Mouse (Mus musculus) right cerebral cortex, postnatal 14 days (tissue): ENCODE results near the gene Aff4.

Experiments
- DNase-seq: peaks from one replicate; pipeline ENCODE4 v3.0.0; 2022

Gene Aff4

DNA sequence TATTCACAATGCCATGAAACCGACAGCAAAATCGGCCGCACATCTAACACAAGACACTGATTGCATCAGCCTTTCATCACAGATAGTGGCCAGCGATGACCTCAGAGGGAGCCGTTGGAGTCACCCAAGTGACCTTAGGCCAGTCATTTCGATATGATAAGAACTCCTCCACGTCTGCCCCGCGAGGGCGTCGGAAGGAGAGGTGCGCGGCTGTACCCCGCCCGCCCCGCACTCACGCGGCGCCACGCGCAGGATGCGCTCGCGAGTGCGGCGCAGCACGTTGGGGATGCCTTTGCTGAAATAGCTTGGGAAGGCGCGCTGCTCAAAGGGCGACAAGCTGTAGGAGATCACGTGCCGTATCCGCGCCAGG, 79.7 kb downstream of the Aff4 start:
- no peak for DNase-seq

DNA sequence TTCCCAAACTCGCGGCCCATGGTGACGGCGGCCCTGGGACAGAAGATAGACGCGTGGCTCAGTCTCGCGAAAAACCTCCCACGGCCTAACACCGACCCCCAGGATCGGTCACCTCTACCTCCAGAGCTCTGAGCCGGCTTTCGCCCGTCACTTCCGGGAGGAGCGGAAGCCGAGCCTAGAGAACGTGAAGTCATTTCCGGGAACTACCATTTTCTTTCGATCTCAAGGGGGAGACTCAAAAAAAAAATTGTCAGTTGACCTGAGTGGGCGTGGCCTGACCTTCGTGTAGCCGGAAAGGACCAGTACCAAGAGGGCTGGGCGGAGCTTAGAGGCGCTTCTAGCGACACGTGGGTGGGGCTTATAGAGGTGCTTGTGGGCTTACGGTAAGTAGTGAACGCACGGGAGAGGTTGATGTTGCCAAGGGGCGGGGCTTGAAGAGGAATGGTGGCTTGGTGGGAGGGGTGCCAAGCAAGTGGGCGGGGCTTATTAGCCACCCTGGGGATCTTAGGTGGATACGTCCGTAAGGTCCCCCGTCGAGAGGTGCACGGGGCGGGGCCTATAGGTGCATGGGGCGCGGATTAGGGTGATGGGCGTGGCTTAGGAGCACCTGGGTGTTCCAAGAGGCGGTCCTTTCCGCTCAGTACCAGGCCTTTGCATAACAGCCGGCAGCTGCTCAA, 80.2 kb downstream of the Aff4 start, which contains the start of the genes Uqcrq and Gdf9:
Gene Uqcrq, minus strand, starts transcription at position 162 of the 677 bp plus-strand sequence.
Gene Gdf9, plus strand, starts transcription at position 354 of the 677 bp plus-strand sequence.
- DNase-seq = peak; percentile 99

DNA sequence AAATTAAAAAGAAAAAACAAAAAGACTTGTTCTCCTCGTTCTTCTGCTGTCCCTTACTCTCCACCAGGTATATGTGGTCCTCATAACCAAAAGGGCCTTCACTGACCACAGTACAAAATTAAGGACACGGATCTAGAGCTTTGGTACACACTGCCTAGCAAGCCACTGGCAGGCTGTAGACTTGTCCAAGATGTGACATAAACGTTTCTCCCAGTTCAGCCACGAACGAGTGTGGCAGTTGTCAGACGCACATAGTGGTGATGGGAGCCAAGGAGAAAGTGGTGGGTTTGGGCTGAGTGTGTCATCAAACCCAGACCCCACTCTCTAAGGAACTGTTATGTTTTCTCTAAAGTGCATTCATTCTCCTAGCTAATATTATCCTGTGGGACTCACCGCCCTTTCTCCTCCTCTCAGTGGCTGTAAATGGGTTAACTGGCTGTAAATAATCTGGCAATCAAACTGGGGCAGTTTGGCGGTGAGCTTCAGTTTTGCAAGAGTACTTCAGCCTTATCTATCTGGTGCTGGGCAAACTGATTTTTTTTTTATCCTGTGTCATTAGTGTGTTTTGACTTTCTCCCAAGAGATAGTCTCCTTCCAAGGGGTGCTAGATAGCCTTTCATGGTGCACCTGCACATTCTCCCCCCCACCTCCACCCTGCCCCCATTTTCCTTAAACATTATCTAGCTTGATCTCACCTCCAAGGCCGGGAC, 80.9 kb downstream of the Aff4 start:
- DNase-seq = no peak

DNA sequence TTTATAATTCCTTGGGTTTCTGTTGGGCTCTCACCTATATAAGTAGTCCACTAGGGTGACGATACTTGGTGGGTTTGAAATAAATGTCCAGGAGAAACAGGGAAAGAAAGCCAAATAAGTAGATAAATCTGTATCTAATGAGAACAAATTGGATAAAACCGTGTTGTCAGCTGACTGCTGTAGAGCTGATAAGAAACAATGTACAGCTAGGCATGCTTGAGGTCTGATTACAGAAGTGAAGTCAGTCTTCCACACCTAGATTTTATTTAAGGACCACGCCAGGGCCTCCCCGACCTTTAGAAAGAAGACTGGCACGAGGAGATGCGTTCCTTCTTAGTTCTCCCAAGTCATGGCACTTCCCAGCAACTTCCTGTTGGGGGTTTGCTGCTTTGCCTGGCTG, 82.4 kb downstream of the Aff4 start:
- DNase-seq = no peak

DNA sequence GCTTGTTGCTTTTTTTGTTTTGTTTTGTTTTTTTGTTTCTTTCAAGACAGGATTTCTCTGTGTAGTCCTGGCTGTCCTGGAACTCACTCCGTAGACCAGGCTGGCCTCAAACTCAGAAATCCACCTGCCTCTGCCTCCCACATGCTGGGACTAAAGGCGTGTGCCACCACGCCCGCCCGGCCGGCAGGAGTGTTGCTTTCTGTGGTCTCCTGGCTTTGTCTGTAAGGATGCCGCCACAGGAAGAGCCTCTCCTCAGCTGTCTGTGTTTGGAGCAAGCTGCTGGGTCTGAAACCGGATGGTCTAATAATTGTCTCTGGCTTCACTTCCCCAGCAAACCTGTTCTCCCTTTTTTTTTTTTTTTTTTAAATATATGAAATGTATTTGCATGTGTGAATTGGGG, 84.9 kb downstream of the Aff4 start:
- DNase-seq = no peak

DNA sequence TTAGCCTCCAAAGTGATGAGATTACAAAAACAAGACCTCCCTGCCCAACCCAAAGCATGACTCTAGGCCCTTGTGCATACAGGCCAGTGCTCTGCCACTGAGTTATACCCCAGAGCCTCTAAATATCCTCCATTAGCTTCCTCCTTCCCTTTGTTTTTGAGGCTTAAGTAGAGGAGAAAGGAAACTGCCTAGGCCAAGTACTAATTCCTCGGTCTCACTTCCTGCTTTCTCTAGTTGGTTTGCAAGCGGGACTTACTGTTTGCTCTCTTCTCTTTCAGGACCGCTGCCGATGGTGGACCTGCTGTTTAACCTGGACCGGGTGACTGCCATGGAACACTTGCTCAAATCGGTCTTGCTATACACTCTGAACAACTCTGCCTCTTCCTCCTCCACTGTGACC, 85.7 kb downstream of the Aff4 start:
- no peak for DNase-seq

DNA sequence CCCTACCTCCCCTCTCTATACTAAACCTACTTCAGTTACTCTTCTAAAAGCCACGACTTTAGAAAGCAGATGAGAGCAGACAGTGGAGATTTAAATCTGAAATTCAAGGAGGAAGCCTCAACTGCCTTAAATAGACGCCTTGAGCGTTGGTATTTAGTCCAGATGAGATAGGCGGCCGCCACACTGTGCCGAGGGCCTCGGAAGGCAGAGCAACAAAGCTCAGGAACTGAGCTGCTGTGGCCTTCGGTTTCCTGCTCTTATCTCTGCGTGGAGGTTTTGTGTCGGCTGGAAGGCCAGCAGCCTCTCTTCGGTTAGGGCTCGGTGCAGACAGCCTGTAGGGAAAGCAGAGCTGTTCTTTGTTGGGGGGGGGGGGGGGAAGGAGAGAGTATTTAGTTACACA, 91.3 kb downstream of the Aff4 start:
- DNase-seq = no peak

DNA sequence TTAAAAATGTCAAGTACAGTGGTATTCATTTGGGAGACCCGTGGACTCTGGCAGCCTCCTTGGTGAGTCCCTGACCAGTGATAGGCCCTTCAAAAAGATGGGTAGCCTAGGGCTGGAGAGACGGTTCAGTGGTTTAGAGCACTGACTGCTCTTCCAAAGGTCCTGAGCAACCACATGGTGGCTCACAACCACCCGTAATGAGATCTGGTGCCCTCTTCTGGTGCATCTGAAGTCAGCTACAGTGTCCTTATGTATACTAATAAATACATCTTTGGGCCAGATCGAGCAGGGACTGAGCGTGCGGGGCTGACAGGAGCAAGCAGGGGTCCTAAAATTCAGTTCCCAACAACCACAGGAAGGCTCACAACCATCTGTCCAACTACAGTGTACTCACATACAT, 93.2 kb downstream of the Aff4 start:
- no peak for DNase-seq

DNA sequence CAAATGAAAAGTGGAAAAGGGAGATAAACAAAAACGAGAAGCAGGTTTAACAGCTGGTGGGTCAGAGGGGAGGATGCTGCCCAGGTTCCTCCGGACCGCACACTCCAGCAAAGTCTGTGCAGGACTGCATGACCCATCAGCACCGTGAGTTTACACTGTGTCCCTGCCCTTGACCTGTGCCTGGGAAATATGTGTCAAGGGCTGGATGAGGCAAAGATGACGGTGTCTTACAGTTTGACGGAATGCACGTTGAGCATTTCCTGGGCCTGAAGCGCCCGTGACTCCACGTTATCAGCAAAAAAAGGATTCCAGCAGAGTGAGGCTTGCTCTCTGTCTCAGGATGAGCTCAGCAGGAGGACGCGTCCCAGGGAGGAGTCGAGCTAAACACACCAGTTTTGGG, 94.9 kb downstream of the Aff4 start:
- DNase-seq = no peak

DNA sequence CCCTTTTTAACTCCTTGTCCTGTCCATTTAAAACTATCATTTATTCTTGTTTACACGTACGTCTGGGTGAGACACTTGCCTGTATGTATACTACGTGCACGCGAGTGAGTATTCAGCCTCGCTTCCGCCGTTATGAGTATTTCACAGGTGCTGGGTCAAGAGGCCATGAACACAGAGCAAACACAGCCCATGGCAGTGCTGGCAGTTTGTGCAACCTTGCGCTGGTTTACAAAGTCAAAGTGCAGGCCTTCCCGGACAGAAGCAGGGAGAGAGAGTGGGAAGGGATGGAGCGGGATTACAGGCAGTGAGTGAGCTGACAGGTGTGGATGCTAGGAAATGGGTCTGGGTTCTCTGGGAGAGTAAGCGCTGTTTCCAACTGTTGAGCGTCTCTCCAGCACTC, 95.5 kb downstream of the Aff4 start:
- no peak for DNase-seq

DNA sequence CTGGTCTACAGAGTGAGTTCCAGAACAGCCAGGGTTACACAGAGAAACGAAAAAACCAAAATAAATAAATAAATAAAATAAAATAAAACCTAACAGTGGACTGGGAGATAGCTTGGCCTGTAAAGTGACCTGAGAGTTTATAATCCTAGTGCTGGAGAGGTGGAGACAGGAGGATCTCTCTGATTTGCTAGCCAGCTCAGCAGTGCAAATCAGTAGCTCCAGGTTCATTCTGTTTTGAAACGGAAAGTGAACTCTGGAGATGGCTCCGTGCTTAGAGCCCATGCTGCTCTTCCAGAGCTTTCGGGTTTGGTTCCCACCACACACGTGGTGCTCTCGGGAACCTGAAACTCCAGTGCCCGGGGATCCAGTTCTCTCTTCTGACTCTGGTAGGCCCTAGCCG, 97.4 kb downstream of the Aff4 start:
- DNase-seq = no peak

DNA sequence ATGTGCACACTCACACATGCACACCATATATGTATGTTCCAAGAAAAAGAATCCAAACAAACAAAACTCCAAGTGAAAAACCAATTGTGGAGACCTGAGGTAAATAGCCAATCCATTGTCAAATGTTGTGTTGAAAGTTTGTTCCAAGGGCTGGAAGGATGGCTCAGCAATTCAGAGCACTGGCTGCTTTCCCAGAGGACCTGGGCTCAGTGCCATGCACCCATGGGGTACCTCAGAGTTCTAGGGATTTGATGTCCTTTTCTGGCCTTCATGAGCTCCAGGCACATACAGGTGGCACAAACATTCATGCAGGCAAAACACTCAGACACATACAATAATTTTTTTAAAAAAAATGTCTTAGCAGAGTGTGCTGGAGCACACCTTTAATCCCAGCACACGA, 97.9 kb downstream of the Aff4 start:
- no peak for DNase-seq

DNA sequence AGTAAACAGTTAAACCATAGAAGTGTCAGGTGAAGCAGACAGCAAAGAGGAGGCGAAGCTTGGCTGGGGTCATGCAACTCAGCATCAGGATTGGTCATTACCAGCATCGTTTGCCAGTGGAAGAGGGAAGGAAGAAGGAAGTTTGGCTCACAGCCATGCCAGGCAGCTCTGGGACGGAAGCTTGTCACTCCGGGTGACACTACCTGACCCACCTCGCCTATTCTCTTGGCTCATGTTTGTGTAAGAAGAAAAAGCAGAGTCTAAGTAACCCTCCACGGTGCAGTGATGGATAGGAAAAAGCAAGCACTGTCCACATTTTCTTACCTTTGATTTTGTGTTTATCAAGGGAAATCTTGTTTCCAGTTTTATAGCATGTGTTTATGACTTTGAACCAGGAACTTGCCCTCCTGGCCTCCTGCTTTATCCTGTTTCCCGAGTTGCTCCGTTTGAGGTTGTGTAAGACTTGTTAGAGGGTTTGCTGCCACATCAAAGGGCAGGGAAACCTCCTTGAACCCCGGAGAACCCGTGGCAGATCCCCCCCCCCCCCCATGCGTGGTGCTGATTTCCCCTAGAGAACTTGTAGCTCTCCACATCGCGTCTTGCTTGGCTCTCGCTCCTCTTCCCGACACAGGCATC, 99.6 kb downstream of the Aff4 start:
- DNase-seq = no peak

DNA sequence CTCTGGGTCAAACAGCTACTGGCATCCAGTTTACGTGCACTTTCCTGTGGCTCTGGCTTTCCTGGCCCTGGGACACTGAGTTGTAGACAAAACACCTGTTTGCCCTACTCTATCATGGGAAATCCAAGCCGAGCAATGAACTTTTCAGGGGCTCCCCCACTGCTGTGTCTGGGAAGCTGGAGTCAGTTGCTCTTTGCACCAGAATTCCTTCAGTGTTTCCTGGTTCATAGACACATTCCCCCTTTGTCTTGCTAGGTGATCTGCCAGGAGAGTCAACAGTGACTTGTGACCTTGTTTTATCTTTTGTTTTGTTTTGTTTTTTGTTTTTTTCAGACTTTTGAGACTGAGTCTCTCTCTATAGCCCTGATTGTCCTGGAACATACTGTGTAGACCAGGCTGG, 100.7 kb downstream of the Aff4 start:
- no peak for DNase-seq

DNA sequence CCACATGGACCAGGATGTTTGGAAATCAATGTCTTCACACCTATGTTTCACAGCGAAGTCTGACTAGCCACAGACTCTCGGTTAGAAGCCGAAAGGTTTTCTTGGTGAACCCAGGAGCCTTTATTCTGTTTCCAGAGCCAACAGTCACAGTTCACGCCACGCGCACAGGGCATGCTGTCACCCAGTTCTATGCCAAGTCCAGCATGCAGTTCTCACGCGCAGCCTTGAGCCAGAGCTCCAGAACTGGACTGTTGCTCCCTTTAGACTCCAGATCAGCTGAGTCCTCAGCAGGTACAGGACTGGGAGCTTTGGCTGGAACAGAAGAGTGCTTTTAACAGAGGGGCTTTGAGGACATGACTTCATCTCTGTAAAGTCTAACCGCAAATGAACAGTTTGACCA, 101.8 kb downstream of the Aff4 start:
- DNase-seq = no peak

DNA sequence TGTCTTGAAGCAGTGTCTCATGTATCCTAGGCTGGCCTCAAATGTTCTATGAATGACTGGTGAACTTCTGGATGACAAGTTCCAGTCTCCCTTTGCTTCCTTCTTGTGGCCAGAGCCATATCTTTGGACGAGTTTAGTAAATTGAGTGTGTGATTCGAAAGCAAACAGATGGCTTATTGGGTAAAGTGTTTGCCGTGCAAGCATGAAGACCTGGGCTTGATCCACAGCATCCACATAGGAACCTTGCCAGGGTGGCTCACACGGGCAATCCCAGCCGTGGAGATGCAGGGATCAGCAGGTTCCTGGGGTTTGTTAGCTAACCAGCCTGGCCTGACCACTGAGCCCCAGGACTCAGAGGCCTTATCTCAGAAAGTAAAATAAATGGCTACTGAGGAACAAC, 102.4 kb downstream of the Aff4 start:
- DNase-seq = no peak

DNA sequence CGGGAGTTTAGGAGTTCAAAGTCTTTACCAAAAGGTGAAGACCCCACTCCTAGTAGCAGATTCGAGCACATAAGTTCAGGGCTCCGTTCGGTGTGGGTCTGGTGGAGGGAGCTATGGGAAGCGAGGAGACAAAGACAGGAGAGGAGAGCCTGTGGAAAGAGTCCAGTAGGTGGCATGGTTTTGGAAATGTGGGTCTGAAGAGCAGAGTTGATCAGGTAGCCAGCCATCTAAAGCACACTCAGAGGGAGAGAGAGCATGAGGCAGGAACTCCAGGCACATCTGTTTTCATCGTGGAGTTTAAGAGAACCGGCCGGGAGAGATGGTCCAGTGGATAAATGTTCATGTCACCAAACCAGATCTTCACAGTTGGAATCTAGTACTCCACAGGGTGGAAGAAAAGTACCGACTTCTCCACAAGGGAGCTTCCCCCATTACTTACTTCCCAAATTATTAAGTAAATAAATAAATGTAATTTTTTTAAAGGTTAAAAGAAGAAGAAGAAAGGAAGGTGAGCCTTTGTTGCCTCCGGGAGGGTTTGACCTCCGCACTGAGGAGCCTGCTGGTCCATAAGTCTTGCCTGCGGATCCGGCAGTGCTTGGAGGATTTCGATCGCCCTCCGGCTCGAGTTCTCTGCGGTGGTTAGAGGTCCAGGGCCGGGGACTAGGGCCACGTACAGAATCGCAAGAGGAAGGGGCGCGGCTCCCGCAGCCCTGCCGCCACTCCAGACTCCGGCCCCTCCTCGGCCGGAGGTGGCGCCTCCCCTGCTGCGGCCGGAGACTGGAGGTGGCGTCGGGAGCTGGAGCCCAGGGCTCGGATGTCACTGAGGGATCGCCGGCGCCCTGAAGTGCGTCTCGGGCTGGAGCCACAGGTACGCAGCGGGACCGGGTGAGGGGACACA, 106.1 kb downstream of the Aff4 start, which contains the start of the genes Gm10447 and Shroom1:
Gene Gm10447, minus strand, starts transcription at position 637 of the 898 bp plus-strand sequence.
Gene Shroom1, plus strand, starts transcription at position 732 of the 898 bp plus-strand sequence.
- no peak for DNase-seq

DNA sequence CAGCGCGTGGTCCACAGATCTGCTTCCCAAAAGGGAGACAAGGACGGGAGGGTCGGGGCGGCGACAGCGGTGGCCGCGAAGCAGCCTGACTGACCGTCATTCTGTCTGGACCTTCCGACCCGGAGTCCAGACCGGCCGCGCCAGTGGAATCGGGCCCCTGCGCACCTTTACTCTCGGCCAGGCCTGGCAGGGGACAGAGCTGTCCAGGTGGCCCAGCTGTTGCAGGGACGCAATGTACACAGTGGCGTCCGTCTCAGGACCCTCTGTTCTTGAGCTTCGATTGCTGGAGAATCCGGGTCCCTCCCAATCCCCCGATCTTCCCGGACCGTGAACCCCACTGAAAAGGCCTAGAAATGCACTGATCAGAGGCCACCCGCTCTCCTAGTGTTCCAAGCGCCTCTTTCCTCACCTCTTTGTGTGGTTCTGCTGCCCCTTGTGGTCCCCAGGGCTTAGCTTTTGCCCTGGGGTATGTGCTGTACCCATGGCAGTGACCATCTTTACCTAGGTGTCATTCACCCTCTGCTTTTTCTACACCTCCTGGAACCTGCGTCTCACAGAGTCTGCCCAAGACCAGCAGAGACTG, 106.8 kb downstream of the Aff4 start:
- DNase-seq = no peak

DNA sequence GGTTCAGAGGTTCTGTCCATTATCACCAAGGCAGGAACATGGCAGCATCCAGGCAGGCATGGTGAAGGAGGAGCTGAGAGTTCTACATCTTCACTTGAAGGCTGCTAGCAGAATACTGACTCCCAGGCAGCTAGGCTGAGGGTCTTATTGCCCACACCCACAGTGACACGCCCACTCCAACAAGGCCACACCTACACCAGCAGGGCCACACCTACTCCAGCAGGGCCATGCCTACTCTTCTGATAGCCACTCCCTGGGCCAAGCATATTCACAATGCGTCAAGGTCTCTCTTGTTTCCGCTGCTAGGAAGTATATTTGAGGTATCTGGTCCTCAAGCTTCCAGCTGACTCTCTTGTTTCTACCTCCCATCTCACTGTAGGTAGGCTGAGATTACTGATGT, 108.4 kb downstream of the Aff4 start:
- DNase-seq = no peak

DNA sequence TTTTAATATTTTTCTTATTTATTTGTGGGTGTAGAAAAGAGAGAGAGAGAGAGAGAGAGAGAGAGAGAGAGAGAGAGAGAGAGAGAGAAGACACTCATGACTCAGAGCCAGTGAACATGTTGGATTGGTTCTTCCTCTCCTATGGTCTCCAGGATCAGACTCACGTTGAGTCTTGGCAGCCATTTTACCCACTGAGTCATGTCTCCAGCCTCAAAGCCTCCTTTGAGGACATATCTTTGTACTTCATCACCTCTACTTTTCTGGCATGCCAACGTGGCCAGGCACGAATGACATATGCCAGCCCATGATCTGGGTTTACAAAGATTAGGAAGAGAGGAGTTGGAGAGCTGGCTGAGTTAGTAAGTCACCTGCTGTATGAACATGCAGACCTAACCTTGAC, 109.6 kb downstream of the Aff4 start:
- DNase-seq = no peak

DNA sequence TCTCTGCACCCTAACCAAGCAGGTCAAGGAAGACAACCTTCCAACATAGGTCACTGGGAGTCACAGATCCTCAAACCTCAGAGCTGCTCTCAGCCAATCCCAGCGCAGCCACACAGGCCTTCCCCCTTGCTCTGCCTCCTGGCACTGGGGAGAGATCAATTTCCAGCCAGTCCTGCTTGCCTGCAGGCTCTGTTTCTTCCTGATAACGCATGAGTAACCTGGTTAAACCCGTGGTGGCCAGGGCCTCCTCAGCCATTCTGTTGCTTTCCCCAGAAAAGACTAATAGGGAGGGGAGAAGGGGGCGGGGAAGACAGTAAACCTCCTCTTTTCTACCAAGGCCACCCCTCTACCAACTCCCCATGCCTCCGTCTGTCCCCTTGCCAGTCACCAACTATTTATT, 111.1 kb downstream of the Aff4 start:
- no peak for DNase-seq

DNA sequence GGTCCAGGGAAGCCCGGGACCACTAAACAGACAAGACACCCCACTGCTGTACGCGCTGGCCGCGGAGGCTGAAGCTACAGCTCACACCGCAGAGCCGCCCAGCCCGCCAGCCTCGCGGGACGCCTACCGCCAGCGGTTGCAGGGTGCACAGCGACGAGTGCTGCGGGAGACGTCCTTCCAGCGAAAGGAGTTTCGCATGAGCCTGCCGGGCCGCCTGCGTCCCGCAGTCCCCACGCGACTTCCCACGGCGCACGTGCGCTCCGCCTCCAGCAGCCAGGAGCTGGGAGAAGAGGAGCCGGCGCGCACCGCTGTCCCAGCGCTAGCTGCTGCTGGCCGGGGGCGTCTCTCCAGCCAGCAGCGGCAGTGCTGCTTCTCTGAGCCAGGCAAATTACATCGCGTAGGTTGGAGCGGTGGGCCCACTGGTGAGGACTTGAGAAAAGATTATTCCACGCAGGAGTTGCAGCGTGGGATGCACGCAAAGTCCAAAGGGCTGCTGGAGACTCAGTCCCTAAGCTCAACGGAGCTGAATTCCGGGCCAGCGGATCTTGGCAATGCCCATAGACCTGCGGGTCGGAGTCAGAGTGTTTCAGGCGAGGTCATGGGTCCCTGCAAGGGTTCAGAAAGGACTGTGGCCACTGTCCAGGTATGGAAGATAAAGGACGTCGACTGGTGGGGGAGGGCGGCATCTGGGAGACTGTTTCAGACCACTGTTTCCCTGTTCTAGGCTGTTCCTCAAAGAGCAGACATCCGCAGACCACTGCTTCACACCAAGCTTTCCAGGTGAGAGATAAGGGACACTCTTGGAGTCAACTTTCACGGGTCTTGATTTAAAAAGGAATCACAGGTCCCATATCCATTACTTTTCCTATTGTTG, 113.2 kb downstream of the Aff4 start:
- peak; percentile 64 for DNase-seq
